Mouse (Mus musculus) cortical plate, adult 2 months (tissue): ENCODE measurements around the gene Klc4. TPM values are rescaled to one million over a fixed set of nuclear protein-coding genes. Genes with fewer than 3 reads are reported as not detected.

Experiments used
- H3K27ac ChIP-seq: fragments of 200-500 bp; 2 replicates; pipeline ENCODE4 v1.5.1; 2012; ENCODE audit warnings: low read length, control low read depth, inconsistent platforms; ENCODE audit not compliant: insufficient read depth
- H3K4me1 ChIP-seq: fragments of 200-500 bp; 2 replicates; pipeline ENCODE4 v1.6.1; 2011; ENCODE audit warnings: low read length; ENCODE audit not compliant: control insufficient read depth, insufficient read depth
- H3K4me3 ChIP-seq: fragments of 200-500 bp; 2 replicates; pipeline ENCODE4 v1.5.1; 2011; ENCODE audit warnings: mild to moderate bottlenecking, low read length, control low read depth; ENCODE audit not compliant: insufficient read depth
- CTCF ChIP-seq: fragments of 200-500 bp; IDR thresholded peaks from 2 replicates; pipeline ENCODE4 v1.5.1; 2011; ENCODE audit warnings: mild to moderate bottlenecking, control low read depth, low read length; ENCODE audit not compliant: insufficient read depth; ENCODE audit errors: extremely low read depth
- POLR2A ChIP-seq: fragments of 200-500 bp; IDR thresholded peaks from 2 replicates; pipeline ENCODE4 v1.6.1; 2011; ENCODE audit warnings: mild to moderate bottlenecking, low read length, control low read depth; ENCODE audit not compliant: insufficient read depth; ENCODE audit errors: extremely low read depth
- polyA plus RNA-seq: library from polyadenylated mRNA; depleted of rRNA; stranded (reverse); fragments of >200 nt; gene quantifications from 2 replicates; pipeline ENCODE4 v1.2.3, GENCODE M21; 2012

The Klc4 gene
- polyA plus RNA-seq, 1 experiment = 20.0 TPM

DNA sequence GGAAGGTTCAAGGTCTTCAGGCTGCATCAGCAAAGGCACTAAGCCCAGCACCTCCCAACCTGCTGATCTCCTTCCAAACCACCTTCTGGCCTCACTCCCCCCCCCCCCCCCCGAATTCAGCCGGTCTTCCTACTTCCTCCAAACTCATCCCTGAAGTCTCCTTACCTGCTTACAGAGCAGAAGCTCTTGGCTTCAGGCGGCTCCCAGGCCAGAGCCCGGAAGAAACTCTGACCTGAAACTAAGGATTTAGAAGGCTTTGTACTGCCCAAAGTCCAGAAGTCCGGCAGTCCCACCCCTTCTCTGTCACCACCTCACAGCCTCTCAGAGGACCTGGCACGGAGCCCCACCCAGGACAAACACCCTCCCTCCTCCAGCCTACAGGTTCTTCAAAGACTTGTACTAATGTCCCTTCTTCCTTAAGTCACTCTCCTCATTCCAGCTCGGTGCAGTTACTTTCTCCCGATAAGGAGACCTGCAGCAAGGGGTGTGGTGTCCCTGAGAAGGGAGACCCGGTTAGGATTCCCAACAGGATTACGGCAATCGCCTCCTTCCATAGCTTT lies 826 bp downstream of the Klc4 start:
- TF ChIP-seq CTCF = no peak
- no peak for TF ChIP-seq POLR2A
- Histone ChIP-seq H3K4me3 (peak overlapping the region; percentile 60), H3K27ac (no peak overlapping the region), H3K4me1 (no peaks in the 10 kb centered on the region; the same call in 1 of the 2 replicates)

- H3K27ac ChIP-seq = no peak overlapping the region
- H3K4me3 ChIP-seq = no peak overlapping the region
- TF ChIP-seq CTCF (no peak), POLR2A (no peak)
- H3K4me1 ChIP-seq = no peaks in the 10 kb centered on the region; the same call in 1 of the 2 replicates
These were observed 1.5 kb downstream of the Klc4 start for GRCm38 (mm10) chr17:46644152-46644805.

GRCm38 (mm10) chr17:46642060-46642459 lies 3.8 kb downstream of the Klc4 start:
- TF ChIP-seq POLR2A (no peak), CTCF (no peak)
- H3K4me3 ChIP-seq = no peak overlapping the region
- H3K27ac ChIP-seq = no peak overlapping the region
- peaks cover 3% of the 10 kb centered on the region; the same call in 1 of the 2 replicates for H3K4me1 ChIP-seq

DNA sequence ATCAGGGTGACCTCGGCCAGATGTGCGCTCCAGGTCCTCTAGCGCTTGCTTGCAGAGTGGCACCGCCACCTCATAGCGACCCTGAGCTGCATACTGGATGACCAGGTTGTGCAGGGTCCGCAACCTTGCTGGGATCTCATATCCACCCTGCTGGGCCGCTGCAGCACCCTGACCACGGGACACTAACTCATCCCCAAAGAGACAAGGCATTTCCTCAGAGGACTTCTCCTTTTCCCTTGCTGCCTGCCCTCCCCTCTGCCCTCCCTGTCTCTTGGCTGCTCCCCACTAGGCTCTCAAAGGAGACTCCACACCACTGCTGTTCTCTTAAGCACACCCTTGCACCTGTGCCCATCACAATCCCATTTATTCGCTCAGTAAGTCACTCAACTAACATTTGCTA lies 5.9 kb downstream of the Klc4 start:
- peaks cover 7% of the 10 kb centered on the region for H3K4me1 ChIP-seq
- no peak overlapping the region for H3K27ac ChIP-seq
- TF ChIP-seq CTCF (no peak), POLR2A (no peak)
- H3K4me3 ChIP-seq = no peak overlapping the region

DNA sequence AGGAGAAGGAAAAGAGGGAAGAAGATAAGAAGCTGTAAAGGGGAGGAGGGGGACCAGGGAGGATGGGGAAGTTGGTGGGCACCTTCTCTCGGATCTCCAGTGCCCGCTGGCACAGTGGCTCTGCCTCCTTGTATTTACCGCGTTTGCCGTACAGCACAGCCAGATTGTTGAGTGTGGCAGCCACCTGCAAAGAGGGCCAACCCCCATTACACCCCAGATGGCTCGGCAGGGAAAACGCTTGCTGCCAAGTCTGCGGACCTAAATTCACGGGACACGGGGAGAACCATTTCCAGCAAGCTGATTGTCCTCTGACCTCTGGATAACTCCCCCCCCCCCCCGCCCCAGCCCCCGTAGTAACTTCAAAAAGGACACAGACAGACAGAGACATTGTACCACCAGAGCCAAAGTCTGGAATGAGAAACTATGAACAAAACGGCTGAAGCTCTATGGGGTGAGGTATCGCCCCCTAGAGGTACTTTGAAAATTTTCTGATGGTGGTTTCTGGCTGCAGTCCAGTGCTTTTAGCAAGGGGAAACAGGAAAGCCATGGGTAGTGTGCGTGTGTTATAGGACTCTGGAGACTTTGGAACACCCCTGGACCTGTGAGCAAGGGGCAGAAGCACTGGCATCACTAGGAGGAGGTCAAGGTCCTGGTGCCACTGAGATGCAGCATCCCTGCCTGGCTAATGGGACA lies 8.8 kb downstream of the Klc4 start:
- TF ChIP-seq POLR2A (no peak), CTCF (peak; percentile 60)
- H3K4me3 ChIP-seq = no peak overlapping the region
- H3K4me1 ChIP-seq = peaks cover 7% of the 10 kb centered on the region
- H3K27ac ChIP-seq = no peak overlapping the region

GRCm38 (mm10) chr17:46629685-46630441 lies 16.0 kb downstream of the Klc4 start:
- H3K4me1 ChIP-seq = no peaks in the 10 kb centered on the region; the same call in 1 of the 2 replicates
- peak overlapping the region; percentile 89; the same call in 1 of the 2 replicates for H3K4me3 ChIP-seq
- TF ChIP-seq POLR2A (no peak), CTCF (no peak)
- no peak overlapping the region for H3K27ac ChIP-seq

DNA sequence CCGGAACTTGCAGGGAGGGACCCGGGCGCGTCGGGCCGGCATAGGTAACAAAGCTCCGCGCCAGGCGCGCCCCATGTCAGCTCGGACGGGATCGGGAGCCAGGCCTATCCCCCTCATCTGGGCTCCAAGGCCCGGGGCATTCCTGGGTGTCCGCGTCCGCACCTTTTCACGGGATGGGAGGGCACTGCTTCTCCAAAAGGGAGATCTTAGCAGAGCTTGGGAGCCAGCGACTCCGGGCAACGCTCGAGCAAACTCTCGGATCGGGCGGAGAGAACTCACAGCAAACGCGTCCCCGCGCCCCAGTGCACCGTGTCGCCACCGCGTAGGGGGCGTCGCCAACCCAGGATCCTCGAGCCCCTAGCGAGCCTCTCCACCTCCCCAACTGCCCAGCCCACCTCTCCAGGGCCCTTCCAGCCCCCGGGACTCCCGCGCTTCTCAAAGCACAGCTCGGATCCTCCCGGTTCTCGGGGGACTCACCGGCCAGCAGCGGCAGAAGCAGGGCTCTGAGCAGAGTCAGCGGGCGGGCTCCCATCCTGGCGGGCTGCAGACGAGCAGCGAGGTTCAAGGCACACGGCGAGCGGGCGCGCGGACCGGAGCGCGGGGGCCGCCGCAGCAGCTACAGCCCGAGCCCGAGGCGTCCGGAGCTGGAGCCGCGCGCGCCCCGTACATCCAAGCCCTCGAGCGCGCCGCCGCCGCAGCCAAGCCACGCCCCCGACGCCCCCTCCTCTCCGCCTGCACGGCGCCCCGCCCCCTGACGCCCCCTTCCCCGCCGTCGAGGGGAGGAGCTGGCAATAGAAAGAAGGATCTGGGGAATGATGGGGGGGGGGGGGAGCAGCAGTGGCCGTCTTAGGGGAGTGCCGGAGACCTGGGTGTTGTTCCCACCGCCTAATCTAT lies 16.8 kb downstream of the Klc4 start, which contains the start of gene Ptk7:
Gene Ptk7 (minus strand): TSS at position 714 of the 894 bp plus-strand sequence.
- no peak for TF ChIP-seq CTCF
- TF ChIP-seq POLR2A = no peak
- Histone ChIP-seq H3K4me3 (peak within 1 kb of the TSS; percentile 89), H3K4me1 (no peaks in the 10 kb centered on the region; the same call in 1 of the 2 replicates), H3K27ac (no peak within 1 kb of the TSS)

DNA sequence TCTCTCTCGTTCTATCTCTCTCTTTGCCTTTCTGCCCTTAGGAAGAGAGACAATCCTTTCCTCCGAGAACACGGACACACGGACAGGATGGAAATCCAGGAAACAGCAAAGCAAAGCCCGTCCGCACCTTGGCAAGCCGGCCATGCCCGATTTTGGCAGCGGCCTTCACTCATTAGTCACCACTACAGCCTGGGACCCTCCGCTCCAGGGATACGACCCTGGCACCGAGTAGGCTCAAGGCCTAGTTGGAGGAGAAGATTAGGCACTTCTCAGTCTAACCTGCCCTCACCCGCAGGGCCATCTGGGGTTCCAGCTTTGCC lies 17.4 kb downstream of the Klc4 start:
- Histone ChIP-seq H3K4me1 (peaks cover 2% of the 10 kb centered on the region), H3K4me3 (peak overlapping the region; percentile 89), H3K27ac (no peak overlapping the region)
- TF ChIP-seq CTCF = no peak
- TF ChIP-seq POLR2A = no peak

GRCm38 (mm10) chr17:46627409-46627808 lies 18.4 kb downstream of the Klc4 start:
- TF ChIP-seq CTCF (no peak), POLR2A (no peak)
- Histone ChIP-seq H3K27ac (no peak overlapping the region), H3K4me1 (peaks cover 2% of the 10 kb centered on the region), H3K4me3 (no peak overlapping the region; the same call in 1 of the 2 replicates)
